Comparison of ENCODE assay signal across 8 mouse cellular contexts in the genomic region with DNA sequence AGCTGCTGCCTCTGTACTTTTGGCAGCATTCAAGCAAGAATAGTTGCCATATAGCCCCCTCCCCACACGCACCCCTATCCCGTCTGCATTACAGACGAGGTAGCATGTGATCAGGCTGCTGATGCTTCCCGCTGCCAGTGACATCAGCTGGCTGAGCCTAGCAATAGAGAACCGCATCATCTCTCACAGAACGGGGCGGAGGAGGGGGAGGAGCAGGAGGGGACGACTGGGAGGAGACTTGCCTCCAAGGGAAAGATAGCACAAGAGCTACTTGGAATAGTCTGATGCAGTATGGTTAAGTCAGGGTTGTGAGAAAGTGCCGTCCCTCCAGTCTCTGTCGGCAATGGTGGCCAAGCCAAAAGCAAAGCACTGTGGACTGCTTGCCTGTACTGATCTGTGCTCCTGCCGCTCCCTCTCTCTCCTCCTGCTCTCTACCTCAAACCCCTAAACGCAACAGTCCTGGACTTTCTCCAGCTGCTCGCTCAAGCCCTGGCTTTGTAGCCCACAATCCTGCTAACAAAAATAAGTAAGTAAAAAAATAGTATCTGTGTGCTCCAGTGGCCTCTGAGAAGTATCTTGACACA. TPM values are rescaled to one million over a fixed set of nuclear protein-coding genes. Genes with fewer than 3 reads are reported as not detected.
A peak's percentile ranks its signal among the peaks of the same experiment; 100 is the strongest.
DNase-seq lines count a peak whose midpoint lies in the region; ATAC-seq and TF ChIP-seq lines count a peak whose summit lies in the region.

No protein-coding gene starts in this region.

- no peak for TF ChIP-seq POLR2A in limb, embryonic 14.5 days (IDR thresholded peaks at IDR 0.05; ENCODE audit: borderline replicate concordance, extremely low read depth, insufficient read depth, insufficient read length)
- TF ChIP-seq POLR2A in olfactory bulb, adult 2 months (IDR thresholded peaks at IDR 0.05; ENCODE audit: insufficient read depth, low read depth, low read length), result no peak

- ATAC-seq in kidney, embryonic 14.5 days (ENCODE audit: low FRiP score, low TSS enrichment), result peak; percentile 79
- ATAC-seq in hindbrain, postnatal 0 days, result peak; percentile 97
- ATAC-seq in limb, embryonic 14.5 days (ENCODE audit: low FRiP score, low read depth), result peak; percentile 41; the same call in 1 of the 2 replicates

- H3K27me3 ChIP-seq in kidney, embryonic 14.5 days (ENCODE audit: control insufficient read depth, insufficient read depth, low read length), result no peaks in the 10 kb centered on the region
- H3K27me3 ChIP-seq in hindbrain, postnatal 0 days (ENCODE audit: insufficient read depth, low read length), result no peaks in the 10 kb centered on the region
- H3K27me3 ChIP-seq in limb, embryonic 14.5 days (ENCODE audit: control insufficient read depth, insufficient read depth, low read length), result no peaks in the 10 kb centered on the region

- no peak overlapping the region for H3K27ac ChIP-seq in kidney, embryonic 14.5 days (ENCODE audit: low read depth, low read length)
- peak overlapping the region; percentile 89 for H3K27ac ChIP-seq in gastrocnemius, adult 2 months
- peak overlapping the region; percentile 59; the same call in 1 of the 2 replicates for H3K27ac ChIP-seq in hindbrain, postnatal 0 days
- no peak overlapping the region for H3K27ac ChIP-seq in limb, embryonic 14.5 days (replicated peaks; ENCODE audit: low read depth, low read length)
- peak overlapping the region; percentile 55 for H3K27ac ChIP-seq in olfactory bulb, adult 2 months (ENCODE audit: insufficient read depth, low read depth, low read length)

- H3K4me3 ChIP-seq in kidney, embryonic 14.5 days (ENCODE audit: low read length), result no peak overlapping the region
- peak overlapping the region; percentile 64 for H3K4me3 ChIP-seq in gastrocnemius, adult 2 months
- peak overlapping the region; percentile 28 for H3K4me3 ChIP-seq in hindbrain, postnatal 0 days (ENCODE audit: low read length)
- H3K4me3 ChIP-seq in limb, embryonic 14.5 days (replicated peaks; ENCODE audit: low read length), result peak overlapping the region; percentile 7; the same call in 1 of the 2 replicates
- peak overlapping the region; percentile 32 for H3K4me3 ChIP-seq in olfactory bulb, adult 2 months (ENCODE audit: insufficient read depth, low read depth, low read length)

- no peak for TF ChIP-seq CTCF in gastrocnemius, adult 2 months (IDR thresholded peaks at IDR 0.05)
- no peak for TF ChIP-seq CTCF in hindbrain, postnatal 0 days (IDR thresholded peaks at IDR 0.05; ENCODE audit: low read depth)
- TF ChIP-seq CTCF in olfactory bulb, adult 2 months (IDR thresholded peaks at IDR 0.05; ENCODE audit: insufficient read depth, low read depth, low read length), result no peak

- 4% methylated on average over 13 of the region's 13 CpGs for WGBS in kidney, embryonic 14.5 days
- 4% methylated on average over 13 of the region's 13 CpGs for WGBS in hindbrain, postnatal 0 days
- 6% methylated on average over 13 of the region's 13 CpGs for WGBS in limb, embryonic 14.5 days
- WGBS in olfactory bulb, adult 2 months, result 3% methylated on average over 13 of the region's 13 CpGs

- DNase-seq in kidney, adult 9 months, result no peak
- DNase-seq in cerebellum, postnatal 4 days (ENCODE audit: low spot score in 2 of 2), result peak; percentile 34 to 44
- peak; percentile 84 for DNase-seq in gastrocnemius, adult 2 months
- DNase-seq in hindbrain, postnatal 0 days (ENCODE audit: low spot score), result peak; percentile 84
- DNase-seq in limb, embryonic 14.5 days (ENCODE audit: low spot score), result peak; percentile 26
- no peak for DNase-seq in thymus, postnatal 4 days

- H3K9ac ChIP-seq in kidney, embryonic 14.5 days (ENCODE audit: low read depth, low read length), result no peak overlapping the region
- H3K9ac ChIP-seq in hindbrain, postnatal 0 days (replicated peaks; ENCODE audit: low read length), result peak overlapping the region; percentile 37
- H3K9ac ChIP-seq in limb, embryonic 14.5 days (ENCODE audit: low read depth, low read length, severe bottlenecking), result 0 out of 2 replicates have a peak overlapping the region, but pooled peaks have one; percentile 36

- peak overlapping the region; percentile 17; the same call in 1 of the 2 replicates for H3K4me2 ChIP-seq in kidney, embryonic 14.5 days (replicated peaks; ENCODE audit: low read depth, low read length)
- H3K4me2 ChIP-seq in hindbrain, postnatal 0 days (ENCODE audit: low read depth, low read length), result peak overlapping the region; percentile 62
- peak overlapping the region; percentile 33 for H3K4me2 ChIP-seq in limb, embryonic 14.5 days (replicated peaks; ENCODE audit: low read depth, low read length, severe bottlenecking)

- no peaks in the 10 kb centered on the region for H3K36me3 ChIP-seq in kidney, embryonic 14.5 days (ENCODE audit: control insufficient read depth, insufficient read depth, low read length)
- H3K36me3 ChIP-seq in hindbrain, postnatal 0 days (ENCODE audit: insufficient read depth, low read length), result no peaks in the 10 kb centered on the region
- no peaks in the 10 kb centered on the region for H3K36me3 ChIP-seq in limb, embryonic 14.5 days (ENCODE audit: control insufficient read depth, insufficient read depth, low read length)

- intact Hi-C loops in gastrocnemius, adult 2 months (cut with DNase I), result no loop called here

- H3K9me3 ChIP-seq in kidney, embryonic 14.5 days (ENCODE audit: control insufficient read depth, low read length), result no peaks in the 10 kb centered on the region
- H3K9me3 ChIP-seq in hindbrain, postnatal 0 days (ENCODE audit: low read length), result no peaks in the 10 kb centered on the region
- H3K9me3 ChIP-seq in limb, embryonic 14.5 days (ENCODE audit: control insufficient read depth, low read length), result no peaks in the 10 kb centered on the region

- peaks cover 3% of the 10 kb centered on the region; the same call in 1 of the 2 replicates for H3K4me1 ChIP-seq in kidney, embryonic 14.5 days (ENCODE audit: control insufficient read depth, insufficient read depth, low read length)
- H3K4me1 ChIP-seq in hindbrain, postnatal 0 days (ENCODE audit: insufficient read depth, low read length), result 0 out of 2 replicates have a peak, but pooled peaks cover 4% of the 10 kb centered on the region
- 0 out of 2 replicates have a peak, but pooled peaks cover 5% of the 10 kb centered on the region for H3K4me1 ChIP-seq in limb, embryonic 14.5 days (ENCODE audit: control insufficient read depth, insufficient read depth, low read length)
- peaks cover 11% of the 10 kb centered on the region for H3K4me1 ChIP-seq in olfactory bulb, adult 2 months (ENCODE audit: control insufficient read depth, insufficient read depth, low read length)

RNA-seq across cellular contexts. Expression of a gene that starts 27.4 kb away (rescaled TPM):
- polyA plus RNA-seq in kidney, embryonic 14.5 days (2014; fragmentation: Nextera tagmentation; extraction: Ambion mirVana), result 1,503 and 2,103 TPM in 2 replicates
- 100 to 1,000 TPM; 725 to 864 TPM for total RNA-seq in gastrocnemius, adult 2 months (2021)
- 433 and 475 TPM in 2 replicates for total RNA-seq in hindbrain, postnatal 0 days (2014; rRNA removed)
- 759 and 765 TPM in 2 replicates for polyA plus RNA-seq in hindbrain, postnatal 0 days (2015; fragmentation: Nextera tagmentation; extraction: Ambion mirVana)
- polyA plus RNA-seq in limb, embryonic 14.5 days (2012; rRNA removed), result 1,944 and 2,727 TPM in 2 replicates
- 1,353 and 1,439 TPM in 2 replicates for polyA plus RNA-seq in limb, embryonic 14.5 days (2014; fragmentation: Nextera tagmentation; extraction: Ambion mirVana)
- polyA plus RNA-seq in olfactory bulb, adult 2 months (2012; ENCODE audit: insufficient read depth, insufficient read length, low replicate concordance, missing spikeins), result 2,532 TPM in 1 of 2 replicates, not detected in the other

Comparison
In these comparisons a context has a peak if more than half of its experiments do, and no peak if none do; other contexts are left out.
1. ATAC-seq: peak in every context shown above with its lines; median percentile 97 in hindbrain, postnatal 0 days; 79 in kidney, embryonic 14.5 days; 41 in limb, embryonic 14.5 days.
2. H3K27ac ChIP-seq: peak in gastrocnemius, adult 2 months (single experiment), hindbrain, postnatal 0 days (single experiment) and olfactory bulb, adult 2 months (single experiment); none in kidney, embryonic 14.5 days (single experiment) and limb, embryonic 14.5 days (single experiment).
3. DNase-seq: peak in cerebellum, postnatal 4 days (2 of 2), gastrocnemius, adult 2 months (single experiment), hindbrain, postnatal 0 days (single experiment) and limb, embryonic 14.5 days (single experiment); none in kidney, adult 9 months (single experiment) and thymus, postnatal 4 days (single experiment).
4. Peak in every context shown above with its lines, with median percentiles within 50 percentile points of each other: H3K4me2 ChIP-seq.